Mouse (Mus musculus) small intestine, adult 2 months (tissue): Measurements from ENCODE around the gene Vmn2r55. TPM values are rescaled to one million over a fixed set of nuclear protein-coding genes. Genes with fewer than 3 reads are reported as not detected.
"Not testable (repeated sequence)": the region's sequence is repeated elsewhere in the genome, so short reads cannot be mapped to it uniquely, and the experiment has no call there.

Experiments
- H3K27ac ChIP-seq: fragments of 200-500 bp; 2 replicates; pipeline ENCODE4 v1.5.1; 2012; ENCODE audit warnings: low read depth, low read length, control low read depth, inconsistent platforms; ENCODE audit not compliant: insufficient read depth
- H3K27me3 ChIP-seq: fragments of 200-500 bp; 2 replicates; pipeline ENCODE4 v1.6.1; 2012; ENCODE audit warnings: mild to moderate bottlenecking, moderate library complexity, low read length, inconsistent platforms; ENCODE audit not compliant: control insufficient read depth, insufficient read depth
- H3K36me3 ChIP-seq: fragments of 200-500 bp; 2 replicates; pipeline ENCODE4 v1.6.1; 2012; ENCODE audit warnings: mild to moderate bottlenecking, low read length, control low read depth, inconsistent platforms; ENCODE audit not compliant: control insufficient read depth, insufficient read depth
- H3K4me1 ChIP-seq: fragments of 200-500 bp; 2 replicates; pipeline ENCODE4 v1.6.1; 2012; ENCODE audit warnings: low read length, inconsistent platforms, mixed read lengths; ENCODE audit not compliant: control insufficient read depth, insufficient read depth, insufficient read length
- H3K4me3 ChIP-seq: fragments of 200-500 bp; 2 replicates; pipeline ENCODE4 v1.5.1; 2012; ENCODE audit warnings: low read depth, mild to moderate bottlenecking, control low read depth, inconsistent platforms, low read length, moderate library complexity
- CTCF ChIP-seq: fragments of 200-500 bp; IDR thresholded peaks from 2 replicates; pipeline ENCODE4 v1.5.1; 2012; ENCODE audit warnings: low read depth, mild to moderate bottlenecking, control low read depth, inconsistent platforms, low read length, moderate library complexity, mixed read lengths; ENCODE audit not compliant: insufficient replicate concordance, insufficient read length; ENCODE audit errors: extremely low read depth
- POLR2A ChIP-seq: fragments of 200-500 bp; IDR thresholded peaks from 2 replicates; pipeline ENCODE4 v1.6.1; 2012; ENCODE audit warnings: low read depth, mild to moderate bottlenecking, control low read depth, inconsistent platforms, low read length, moderate library complexity
- WGBS: fragments of 180-500 bp; shearing (Covaris S2); methylation state at CpG from one replicate; pipeline ENCODE4 v1.1.7; 2018; 5-methylcytosine and 5-hydroxymethylcytosine counted together
- polyA plus RNA-seq: library from polyadenylated mRNA; depleted of rRNA; stranded (reverse); fragments of >200 nt; gene quantifications from 2 replicates; pipeline ENCODE4 v1.2.3, GENCODE M21; 2012; rRNA removed

Gene Vmn2r55
- not detected in 2 replicates for polyA plus RNA-seq

DNA sequence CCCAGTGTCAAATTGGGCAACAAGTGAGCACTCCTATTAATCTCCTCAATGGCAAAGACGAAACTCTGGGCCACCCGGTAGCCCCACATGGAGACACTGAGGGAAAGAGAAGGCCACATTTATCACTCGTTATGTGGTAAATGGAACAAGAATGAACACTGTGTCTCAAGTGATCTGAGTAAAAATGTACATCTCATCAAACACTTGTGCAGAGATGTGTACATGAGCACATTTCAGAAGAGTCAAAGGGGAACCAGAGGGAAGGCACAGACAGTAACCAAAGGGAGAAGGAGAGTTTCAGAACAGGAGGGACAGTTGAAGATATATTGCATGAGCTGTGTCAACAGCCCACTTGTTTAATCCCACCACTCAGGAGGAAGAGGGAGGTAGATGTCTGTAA lies at the start of gene Vmn2r55:
Gene Vmn2r55, minus strand, starts transcription at position 101 of the 400 bp plus-strand sequence.
- WGBS: 85% methylated on average over 3 of the region's 3 CpGs
- not testable (repeated sequence) for H3K4me1 ChIP-seq, H3K27me3 ChIP-seq, H3K4me3 ChIP-seq, H3K36me3 ChIP-seq, H3K27ac ChIP-seq

DNA sequence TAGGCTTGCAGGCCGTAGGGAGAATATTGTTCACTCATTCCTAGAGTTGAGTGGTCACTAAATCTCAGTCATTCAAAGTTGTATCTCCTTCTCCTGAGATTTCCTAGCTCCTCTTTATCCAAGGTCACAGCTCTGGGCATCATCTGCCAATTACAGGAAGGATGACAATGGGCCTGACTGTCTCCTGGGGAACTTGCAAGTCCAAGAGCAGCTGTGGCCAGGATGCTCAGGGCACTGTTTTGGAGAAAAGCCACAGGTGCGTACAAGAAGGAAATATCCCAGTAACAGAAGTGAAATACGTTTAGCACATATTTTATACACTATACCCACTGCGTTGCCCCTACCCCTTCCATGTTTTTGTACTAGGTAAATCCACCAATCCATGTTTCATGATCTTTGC lies 44.6 kb downstream of the Vmn2r55 start, which contains the start of gene Vmn2r54:
Gene Vmn2r54, minus strand, starts transcription at position 101 of the 400 bp plus-strand sequence.
- WGBS: 66% methylated on average over 3 of the region's 4 CpGs
- not testable (repeated sequence) for H3K27ac ChIP-seq, H3K27me3 ChIP-seq, H3K4me1 ChIP-seq, H3K36me3 ChIP-seq, H3K4me3 ChIP-seq

DNA sequence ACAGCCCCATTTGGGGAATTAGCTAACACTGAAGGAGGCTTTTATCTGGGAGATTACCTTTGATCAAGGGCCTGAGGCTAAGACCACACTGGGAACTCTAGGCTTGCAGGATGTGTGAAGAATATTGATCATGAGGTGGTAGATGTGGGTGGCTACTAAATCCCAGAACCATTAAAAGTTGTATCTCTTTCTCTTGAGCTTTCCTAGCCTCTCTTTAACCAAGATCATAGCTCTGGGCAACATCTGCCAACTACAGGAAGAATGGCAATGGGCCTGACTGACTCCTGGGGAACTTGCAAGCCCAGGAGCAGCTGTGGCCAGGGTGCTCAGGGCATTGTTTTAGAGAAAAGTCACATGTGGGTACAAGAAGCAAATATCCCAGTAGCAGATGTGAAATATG lies 76.1 kb downstream of the Vmn2r55 start, which contains the start of gene Vmn2r53:
Gene Vmn2r53, minus strand, starts transcription at position 101 of the 400 bp plus-strand sequence.
- Histone ChIP-seq H3K27ac (no peak within 1 kb of the TSS), H3K27me3 (no peaks in the 10 kb centered on the region), H3K4me3 (no peak within 1 kb of the TSS), H3K4me1 (no peaks in the 10 kb centered on the region), H3K36me3 (no peaks in the 10 kb centered on the region)
- TF ChIP-seq CTCF (no peak), POLR2A (no peak)

Other genes starting within 250 kb of the Vmn2r55 start
- gene Zfp606, start 206.7 kb downstream of the Vmn2r55 start, polyA plus RNA-seq: 1.0 and 1.1 TPM in 2 replicates
- gene 2900092C05Rik, start 172.5 kb downstream of the Vmn2r55 start, polyA plus RNA-seq: not detected in 2 replicates
- gene Vmn2r53, start 76.2 kb downstream of the Vmn2r55 start, polyA plus RNA-seq: not detected in 2 replicates
- gene Vmn2r54, start 44.7 kb downstream of the Vmn2r55 start, polyA plus RNA-seq: not detected in 2 replicates
- not detected in 2 replicates for gene Vmn2r56, start 50.0 kb upstream of the Vmn2r55 start, polyA plus RNA-seq
- gene Zscan18, start 118.6 kb upstream of the Vmn2r55 start, polyA plus RNA-seq: 0.15 and 0.24 TPM in 2 replicates
- gene Zfp329, start 133.9 kb upstream of the Vmn2r55 start, polyA plus RNA-seq: 0.11 and 0.22 TPM in 2 replicates
- 3.3 and 5.3 TPM in 2 replicates for gene Zfp110, start 149.8 kb upstream of the Vmn2r55 start, polyA plus RNA-seq
- gene Zfp128, start 196.2 kb upstream of the Vmn2r55 start, polyA plus RNA-seq: 0.15 TPM in 2 replicates
- 4.0 and 5.6 TPM in 2 replicates for gene Zscan22, start 212.8 kb upstream of the Vmn2r55 start, polyA plus RNA-seq
- 1,663 and 2,242 TPM in 2 replicates for gene Rps5, start 237.3 kb upstream of the Vmn2r55 start, polyA plus RNA-seq
- gene Rnf225, start 242.4 kb upstream of the Vmn2r55 start, polyA plus RNA-seq: 0.22 and 0.41 TPM in 2 replicates